In the genomic region with DNA sequence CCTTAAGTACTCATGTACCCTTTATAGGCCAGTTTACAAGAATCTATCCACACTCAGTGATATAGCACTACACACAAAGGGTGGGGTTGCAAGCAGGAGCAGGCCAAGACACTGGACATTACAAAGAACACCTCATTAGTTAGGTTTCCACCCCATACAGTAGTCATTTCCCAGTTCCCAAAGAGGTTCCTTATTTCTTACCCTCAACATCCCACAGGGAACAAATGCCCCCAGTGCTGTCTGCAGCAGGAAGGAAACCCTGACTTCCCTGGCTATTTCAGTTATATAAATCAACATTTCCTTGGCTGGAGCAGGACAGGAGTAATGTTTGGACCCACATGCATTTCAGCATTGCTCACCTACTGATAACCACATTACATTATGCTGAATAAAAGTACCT, we compare ENCODE assay signal across 17 mouse cellular contexts.
"Had no signal": no experiment of that assay in that cellular context is flagged by ENCODE, and none has a peak within 500 bp of the region (broad histone marks: within the 10 kb centered on the region; RNA-seq: fewer than 3 reads in every experiment).

No protein-coding gene starts in this region.

- H3K9me3 ChIP-seq: limb, embryonic 15.5 days; liver, embryonic 12.5 days; lung, embryonic 15.5 days; midbrain, embryonic 10.5 days; midbrain, embryonic 12.5 days; neural tube, embryonic 13.5 days; neural tube, embryonic 15.5 days had no signal

- DNase-seq: midbrain, embryonic 14.5 days; right cerebral cortex, postnatal 25 days; right cerebral cortex, postnatal 4 days; spleen, adult 18-20 months; thymus, adult 18-20 months; thymus, postnatal 14 days; thymus, postnatal 36 days had no signal

- H3K4me2 ChIP-seq: limb, embryonic 15.5 days; liver, embryonic 12.5 days; lung, embryonic 15.5 days; midbrain, embryonic 12.5 days; neural tube, embryonic 13.5 days; neural tube, embryonic 15.5 days had no signal

- H3K9ac ChIP-seq: limb, embryonic 15.5 days; liver, embryonic 12.5 days; liver, embryonic 14.5 days; lung, embryonic 15.5 days; midbrain, embryonic 12.5 days; neural tube, embryonic 13.5 days; neural tube, embryonic 15.5 days had no signal

- H3K27me3 ChIP-seq: limb, embryonic 15.5 days; liver, embryonic 12.5 days; lung, embryonic 15.5 days; midbrain, embryonic 12.5 days; neural tube, embryonic 13.5 days; neural tube, embryonic 15.5 days had no signal

- H3K4me1 ChIP-seq: limb, embryonic 15.5 days; lung, embryonic 15.5 days; midbrain, embryonic 10.5 days; midbrain, embryonic 12.5 days; neural tube, embryonic 13.5 days; neural tube, embryonic 15.5 days had no signal

- H3K4me3 ChIP-seq: limb, embryonic 15.5 days; liver, embryonic 12.5 days; lung, embryonic 15.5 days; midbrain, embryonic 10.5 days; midbrain, embryonic 12.5 days; myocyte; neural tube, embryonic 13.5 days; neural tube, embryonic 15.5 days had no signal

- H3K27ac ChIP-seq: limb, embryonic 15.5 days; liver, embryonic 14.5 days; lung, embryonic 15.5 days; midbrain, embryonic 10.5 days; midbrain, embryonic 12.5 days; neural tube, embryonic 13.5 days; neural tube, embryonic 15.5 days had no signal

- H3K36me3 ChIP-seq: limb, embryonic 15.5 days; lung, embryonic 15.5 days; midbrain, embryonic 12.5 days; neural tube, embryonic 13.5 days; neural tube, embryonic 15.5 days had no signal

- ATAC-seq: liver, embryonic 12.5 days; midbrain, embryonic 16.5 days had no signal
